Mouse (Mus musculus) MEL (cell line): ENCODE data around the gene Fgd3. TPM values are rescaled to one million over a fixed set of nuclear protein-coding genes. Genes with fewer than 3 reads are reported as not detected.

Source experiments
- DNase-seq: peaks from one replicate; pipeline ENCODE4 v3.0.0; 2011; ENCODE audit warnings: low read depth, low spot score
- H3K27ac ChIP-seq: 2 replicates; pipeline ENCODE4 v1.5.1; 2012; ENCODE audit warnings: low read depth, mild to moderate bottlenecking, control low read depth, low read length, moderate library complexity; ENCODE audit not compliant: control insufficient read depth
- H3K27me3 ChIP-seq, 2 experiments: fragments of 150-350 bp in 1 of 2; sonication (generic) in 1 of 2; 2 replicates each; pipeline ENCODE4 v1.6.1; 2012; ENCODE audit warnings: low read length in 2 of 2, mild to moderate bottlenecking in 2 of 2, improper control_type of control experiment in 1 of 2, moderate library complexity in 1 of 2; ENCODE audit not compliant: insufficient read depth in 2 of 2, control insufficient read depth in 1 of 2
- H3K36me3 ChIP-seq, 2 experiments: 2 replicates each; pipeline ENCODE4 v1.6.1; 2012 to 2014; ENCODE audit warnings: low read length in 2 of 2, improper control_type of control experiment in 1 of 2, inconsistent platforms in 1 of 2, mild to moderate bottlenecking in 1 of 2; ENCODE audit not compliant: insufficient read depth in 2 of 2, control insufficient read depth in 1 of 2
- H3K4me1 ChIP-seq, 2 experiments: fragments of 150-350 bp in 1 of 2; sonication (generic) in 1 of 2; 2 replicates each; pipeline ENCODE4 v1.6.1; 2012; ENCODE audit warnings: low read length in 2 of 2, improper control_type of control experiment in 1 of 2, mild to moderate bottlenecking in 1 of 2; ENCODE audit not compliant: insufficient read depth in 2 of 2, control insufficient read depth in 1 of 2
- H3K4me3 ChIP-seq, 2 experiments: fragments of 150-350 bp in 1 of 2; sonication (generic) in 1 of 2; 2 replicates each; pipeline ENCODE4 v1.5.1; 2012; ENCODE audit warnings: low read depth in 2 of 2, low read length in 2 of 2, mild to moderate bottlenecking in 2 of 2, moderate library complexity in 2 of 2, control low read depth in 1 of 2, improper control_type of control experiment in 1 of 2; ENCODE audit not compliant: control insufficient read depth in 1 of 2, insufficient read depth in 1 of 2
- H3K79me2 ChIP-seq: 2 replicates; pipeline ENCODE4 v1.6.1; 2012; ENCODE audit warnings: mild to moderate bottlenecking, low read length, moderate library complexity; ENCODE audit not compliant: control insufficient read depth, poor library complexity, insufficient read depth
- H3K9ac ChIP-seq: 2 replicates; pipeline ENCODE4 v1.6.1; 2012; ENCODE audit warnings: low read depth, mild to moderate bottlenecking, control low read depth, low read length, moderate library complexity; ENCODE audit not compliant: control insufficient read depth, poor library complexity, severe bottlenecking
- H3K9me3 ChIP-seq: fragments of 150-350 bp; sonication (generic); replicated peaks from 2 replicates; pipeline ENCODE4 v1.6.1; 2012; ENCODE audit warnings: mild to moderate bottlenecking, low read length, improper control_type of control experiment, moderate library complexity; ENCODE audit not compliant: insufficient read depth
- BHLHE40 ChIP-seq: IDR thresholded peaks from 2 replicates; pipeline ENCODE4 v1.6.1; 2012; ENCODE audit warnings: low read depth, mild to moderate bottlenecking, inconsistent platforms, low read length, improper control_type of control experiment, borderline replicate concordance
- CHD1 ChIP-seq: IDR thresholded peaks from 2 replicates; pipeline ENCODE4 v1.6.1; 2012; ENCODE audit warnings: low read depth, mild to moderate bottlenecking, inconsistent platforms, low read length, improper control_type of control experiment
- CHD2 ChIP-seq: IDR thresholded peaks from 2 replicates; pipeline ENCODE4 v1.6.1; 2011; ENCODE audit warnings: low read length, improper control_type of control experiment
- CTCF ChIP-seq, 3 experiments: IDR thresholded peaks in 2 of 3; conservative IDR thresholded peaks in 1 of 3; 2 replicates each; pipeline ENCODE4 v1.5.1; 2011 to 2012; ENCODE audit warnings: low read length in 3 of 3, low read depth in 2 of 3, mild to moderate bottlenecking in 2 of 3, improper control_type of control experiment in 1 of 3, inconsistent platforms in 1 of 3, mixed read lengths in 1 of 3, moderate library complexity in 1 of 3; ENCODE audit not compliant: control insufficient read depth in 1 of 3, insufficient read depth in 1 of 3, poor library complexity in 1 of 3, severe bottlenecking in 1 of 3
- ELF1 ChIP-seq: IDR thresholded peaks from 2 replicates; pipeline ENCODE4 v1.6.1; 2014; ENCODE audit warnings: low read depth, mild to moderate bottlenecking, inconsistent platforms, low read length, improper control_type of control experiment, moderate library complexity
- EP300 ChIP-seq, 2 experiments: IDR thresholded peaks; 2 replicates each; pipeline ENCODE4 v1.6.1; 2011; ENCODE audit warnings: improper control_type of control experiment in 2 of 2, low read length in 2 of 2, low read depth in 1 of 2, mild to moderate bottlenecking in 1 of 2
- ETS1 ChIP-seq: IDR thresholded peaks from 2 replicates; pipeline ENCODE4 v1.6.1; 2012; ENCODE audit warnings: low read depth, mild to moderate bottlenecking, inconsistent platforms, low read length, improper control_type of control experiment, moderate library complexity
- GABPA ChIP-seq: IDR thresholded peaks from 2 replicates; pipeline ENCODE4 v1.6.1; 2012; ENCODE audit warnings: low read depth, mild to moderate bottlenecking, inconsistent platforms, low read length, improper control_type of control experiment, moderate library complexity
- GATA1 ChIP-seq: IDR thresholded peaks from 2 replicates; pipeline ENCODE4 v1.6.1; 2011; ENCODE audit warnings: low read depth, low read length, improper control_type of control experiment
- HCFC1 ChIP-seq: IDR thresholded peaks from 2 replicates; pipeline ENCODE4 v1.6.1; 2012; ENCODE audit warnings: low read depth, mild to moderate bottlenecking, inconsistent platforms, low read length, improper control_type of control experiment, moderate library complexity
- JUND ChIP-seq: IDR thresholded peaks from 2 replicates; pipeline ENCODE4 v1.6.1; 2011; ENCODE audit warnings: low read depth, mild to moderate bottlenecking, improper control_type of control experiment, low read length
- MAFK ChIP-seq: IDR thresholded peaks from 2 replicates; pipeline ENCODE4 v1.6.1; 2011; ENCODE audit warnings: low read depth, mild to moderate bottlenecking, low read length, improper control_type of control experiment, borderline replicate concordance
- MAX ChIP-seq: IDR thresholded peaks from 2 replicates; pipeline ENCODE4 v1.6.1; 2011; ENCODE audit warnings: low read length, improper control_type of control experiment
- MAZ ChIP-seq: IDR thresholded peaks from 2 replicates; pipeline ENCODE4 v1.6.1; 2012; ENCODE audit warnings: low read depth, mild to moderate bottlenecking, inconsistent platforms, low read length, improper control_type of control experiment
- MEF2A ChIP-seq: IDR thresholded peaks from 2 replicates; pipeline ENCODE4 v1.6.1; 2014; ENCODE audit warnings: low read depth, mild to moderate bottlenecking, inconsistent platforms, low read length, improper control_type of control experiment; ENCODE audit not compliant: poor library complexity, insufficient replicate concordance, severe bottlenecking; ENCODE audit errors: extremely low read depth
- MXI1 ChIP-seq: IDR thresholded peaks from 2 replicates; pipeline ENCODE4 v1.6.1; 2011; ENCODE audit warnings: mild to moderate bottlenecking, low read depth, low read length, improper control_type of control experiment
- POLR2A ChIP-seq, 2 experiments: IDR thresholded peaks; 2 replicates each; pipeline ENCODE4 v1.6.1; 2011 to 2012; ENCODE audit warnings: low read length in 2 of 2, mild to moderate bottlenecking in 2 of 2, control low read depth in 1 of 2, improper control_type of control experiment in 1 of 2, low read depth in 1 of 2, moderate library complexity in 1 of 2; ENCODE audit not compliant: control insufficient read depth in 1 of 2, insufficient read depth in 1 of 2, poor library complexity in 1 of 2
- POLR2AphosphoS2 ChIP-seq: IDR thresholded peaks from 2 replicates; pipeline ENCODE4 v1.6.1; 2011; ENCODE audit warnings: low read length, improper control_type of control experiment
- POLR2AphosphoS5 ChIP-seq: IDR thresholded peaks from 2 replicates; pipeline ENCODE4 v1.6.1; 2012; ENCODE audit warnings: low read depth, borderline replicate concordance, mild to moderate bottlenecking, inconsistent platforms, low read length, moderate library complexity, mixed read lengths
- RAD21 ChIP-seq: IDR thresholded peaks from 2 replicates; pipeline ENCODE4 v1.6.1; 2011; ENCODE audit warnings: mild to moderate bottlenecking, low read depth, low read length, improper control_type of control experiment
- TAL1 ChIP-seq: IDR thresholded peaks from 2 replicates; pipeline ENCODE4 v1.6.1; 2012; ENCODE audit warnings: mild to moderate bottlenecking, inconsistent platforms, low read length, moderate library complexity, mixed read lengths
- TBP ChIP-seq: IDR thresholded peaks from 2 replicates; pipeline ENCODE4 v1.8.0; 2011; ENCODE audit warnings: low read depth, low read length, improper control_type of control experiment
- UBTF ChIP-seq: IDR thresholded peaks from 2 replicates; pipeline ENCODE4 v1.6.1; 2012; ENCODE audit warnings: low read depth, mild to moderate bottlenecking, inconsistent platforms, low read length, improper control_type of control experiment, moderate library complexity, borderline replicate concordance; ENCODE audit not compliant: insufficient read depth
- ZKSCAN1 ChIP-seq: IDR thresholded peaks from 2 replicates; pipeline ENCODE4 v1.6.1; 2012; ENCODE audit warnings: low read depth, mild to moderate bottlenecking, inconsistent platforms, low read length, improper control_type of control experiment, moderate library complexity
- ZNF384 ChIP-seq: IDR thresholded peaks from 2 replicates; pipeline ENCODE4 v1.6.1; 2012; ENCODE audit warnings: low read depth, mild to moderate bottlenecking, inconsistent platforms, low read length, improper control_type of control experiment
- polyA plus RNA-seq, 2 experiments: library from polyadenylated mRNA; stranded (reverse) in 1 of 2; unstranded in 1 of 2; fragments of >175 nt in 1 of 2; fragments of >200 nt in 1 of 2; gene quantifications; 2 replicates each; pipeline versions ENCODE4 v1.2.1 to v1.2.4; 2012; ENCODE audit warnings: low replicate concordance in 2 of 2, low read depth in 1 of 2; ENCODE audit not compliant: insufficient read length in 2 of 2, insufficient read depth in 1 of 2, missing spikeins in 1 of 2
- total RNA-seq: library from RNA; depleted of rRNA; stranded (reverse); fragments of 300-350 nt; gene quantifications from 2 replicates; pipeline ENCODE4 v1.2.3, GENCODE M21; 2012

The Fgd3 gene
- total and polyA plus RNA-seq, 3 experiments: 5.0 to 6.9 TPM; not detected in 1

DNA sequence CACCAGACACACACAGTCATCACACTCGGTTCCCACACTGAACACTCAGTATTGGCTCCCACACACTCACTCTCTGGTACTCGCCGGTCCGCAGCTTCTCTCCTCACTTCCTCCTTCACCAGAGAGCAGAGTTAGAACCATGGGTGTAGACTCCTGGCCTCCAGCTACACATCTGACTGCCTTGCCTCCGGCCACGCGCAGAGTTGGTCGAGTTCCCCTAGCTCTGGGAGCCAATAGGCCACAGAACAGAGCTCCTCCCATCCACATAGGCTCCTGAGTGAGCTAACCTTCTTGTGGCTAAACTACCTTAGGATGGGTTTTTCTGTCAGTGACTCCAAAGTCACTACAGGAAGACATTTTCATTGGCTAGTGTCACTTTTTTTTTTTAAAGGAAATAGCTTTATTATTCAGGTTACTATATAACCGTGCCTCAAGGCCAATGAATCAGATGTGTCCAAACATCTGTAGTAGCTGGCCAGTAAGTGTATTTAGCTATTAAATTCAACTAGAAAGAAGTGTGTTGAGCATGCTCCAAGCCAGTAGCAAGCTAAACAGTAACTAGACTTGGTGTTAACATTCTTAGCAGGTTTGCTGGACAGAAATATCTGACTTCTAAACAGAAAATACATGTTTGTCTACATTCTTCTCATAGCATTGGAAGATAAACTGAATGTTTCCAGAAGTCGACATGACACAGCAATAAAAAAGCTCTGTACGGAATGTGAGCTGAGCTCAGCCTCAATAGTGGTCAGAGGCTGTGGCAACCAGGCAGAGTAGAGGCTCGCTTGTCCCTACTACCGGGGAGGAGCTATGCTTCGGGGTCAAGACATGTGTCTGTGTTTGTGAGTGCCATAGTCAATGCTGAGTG, 21.4 kb downstream of the Fgd3 start:
- Histone ChIP-seq H3K9me3 (no peaks in the 10 kb centered on the region), H3K79me2 (no peaks in the 10 kb centered on the region), H3K4me3 (no peak overlapping the region), H3K9ac (no peak overlapping the region), H3K4me1 (no peaks in the 10 kb centered on the region), H3K27me3 (no peaks in the 10 kb centered on the region), H3K36me3 (no peaks in the 10 kb centered on the region), H3K27ac (no peak overlapping the region)
- peak; percentile 16 for DNase-seq
- no peak for TF ChIP-seq CHD1
- no peak for TF ChIP-seq TBP
- TF ChIP-seq MXI1: no peak
- TF ChIP-seq POLR2AphosphoS2: no peak
- no peak for TF ChIP-seq MAZ
- TF ChIP-seq POLR2A (IDR thresholded peaks at IDR 0.05; ENCODE audit: control insufficient read depth in 1 of 2, insufficient read depth in 1 of 2, low read depth in 1 of 2, low read length in 2 of 2, poor library complexity in 1 of 2): no peak
- TF ChIP-seq RAD21: no peak
- TF ChIP-seq GATA1: no peak
- no peak for TF ChIP-seq EP300 (IDR thresholded peaks at IDR 0.05; ENCODE audit: low read depth in 1 of 2, low read length in 2 of 2)
- no peak for TF ChIP-seq JUND
- no peak for TF ChIP-seq TAL1
- TF ChIP-seq UBTF: no peak
- no peak for TF ChIP-seq ZNF384
- TF ChIP-seq GABPA: no peak

- DNase-seq: no peak
- TF ChIP-seq MAFK (no peak), POLR2A (IDR thresholded peaks at IDR 0.05; ENCODE audit: control insufficient read depth in 1 of 2, insufficient read depth in 1 of 2, low read depth in 1 of 2, low read length in 2 of 2, poor library complexity in 1 of 2) (no peak), BHLHE40 (no peak), EP300 (IDR thresholded peaks at IDR 0.05; ENCODE audit: low read depth in 1 of 2, low read length in 2 of 2) (no peak), TBP (no peak), GABPA (no peak), MEF2A (no peak), MAX (no peak), ELF1 (no peak), POLR2AphosphoS5 (no peak), TAL1 (no peak), CTCF (IDR thresholded peaks at IDR 0.05 in 2 of 3, conservative IDR thresholded peaks at IDR 0.05 in 1 of 3; ENCODE audit: control insufficient read depth in 1 of 3, insufficient read depth in 1 of 3, low read depth in 2 of 3, low read length in 3 of 3, poor library complexity in 1 of 3, severe bottlenecking in 1 of 3) (no peak), HCFC1 (no peak), ZKSCAN1 (no peak), ZNF384 (no peak), MAZ (no peak), CHD2 (no peak), ETS1 (no peak)
- Histone ChIP-seq H3K27me3 (no peaks in the 10 kb centered on the region), H3K9ac (no peak overlapping the region), H3K27ac (no peak overlapping the region), H3K9me3 (no peaks in the 10 kb centered on the region), H3K36me3 (peaks cover 0 to 4% of the 10 kb centered on the region in 2 experiments; a peak in 2 of 4 replicates), H3K4me1 (0 out of 4 replicates have a peak, but pooled peaks cover 0 to 3% of the 10 kb centered on the region in 2 experiments), H3K4me3 (no peak overlapping the region), H3K79me2 (no peaks in the 10 kb centered on the region)
Observed at GRCm38 (mm10) chr13:49296270-49296669, 23.8 kb downstream of the Fgd3 start.
